Mouse (Mus musculus): Measurements from ENCODE around the gene Rere.

Gene Rere

GRCm38 (mm10) chr4:150384405-150384804, 103.0 kb downstream of the Rere start:
- DNase-seq (ENCODE audit: low spot score), result no peak

GRCm38 (mm10) chr4:150384899-150385298, 103.5 kb downstream of the Rere start:
- DNase-seq (ENCODE audit: low spot score), result no peak

- DNase-seq (ENCODE audit: low spot score), result no peak
Observed at GRCm38 (mm10) chr4:150388518-150388917, 107.1 kb downstream of the Rere start.

- no peak for DNase-seq (ENCODE audit: low spot score)
Observed at GRCm38 (mm10) chr4:150393607-150394006, 112.2 kb downstream of the Rere start.

GRCm38 (mm10) chr4:150394091-150394490, 112.6 kb downstream of the Rere start:
- DNase-seq (ENCODE audit: low spot score), result no peak

- no peak for DNase-seq (ENCODE audit: low spot score)
Observed at GRCm38 (mm10) chr4:150396339-150396738, 114.9 kb downstream of the Rere start.

- DNase-seq (ENCODE audit: low spot score), result no peak
Observed at GRCm38 (mm10) chr4:150396826-150397620, 115.6 kb downstream of the Rere start.

- DNase-seq (ENCODE audit: low spot score), result no peak
Observed at GRCm38 (mm10) chr4:150399032-150399431, 117.6 kb downstream of the Rere start.

- no peak for DNase-seq (ENCODE audit: low spot score)
Observed at GRCm38 (mm10) chr4:150401830-150402607, 120.6 kb downstream of the Rere start.

GRCm38 (mm10) chr4:150402608-150402985, 121.2 kb downstream of the Rere start:
- DNase-seq (ENCODE audit: low spot score), result no peak

- DNase-seq (ENCODE audit: low spot score), result no peak
Observed at GRCm38 (mm10) chr4:150403941-150404340, 122.5 kb downstream of the Rere start.

GRCm38 (mm10) chr4:150404583-150404982, 123.1 kb downstream of the Rere start:
- no peak for DNase-seq (ENCODE audit: low spot score)

GRCm38 (mm10) chr4:150405786-150406185, 124.3 kb downstream of the Rere start:
- DNase-seq (ENCODE audit: low spot score), result no peak

- no peak for DNase-seq (ENCODE audit: low spot score)
Observed at GRCm38 (mm10) chr4:150406320-150406719, 124.9 kb downstream of the Rere start.

GRCm38 (mm10) chr4:150406821-150407220, 125.4 kb downstream of the Rere start:
- DNase-seq (ENCODE audit: low spot score), result no peak

GRCm38 (mm10) chr4:150414296-150414695, 132.8 kb downstream of the Rere start:
- DNase-seq (ENCODE audit: low spot score), result no peak

GRCm38 (mm10) chr4:150414759-150415158, 133.3 kb downstream of the Rere start:
- DNase-seq (ENCODE audit: low spot score), result no peak

GRCm38 (mm10) chr4:150415227-150415969, 134.0 kb downstream of the Rere start:
- no peak for DNase-seq (ENCODE audit: low spot score)

GRCm38 (mm10) chr4:150420576-150421263, 139.3 kb downstream of the Rere start:
- DNase-seq (ENCODE audit: low spot score), result no peak

GRCm38 (mm10) chr4:150426098-150426879, 144.8 kb downstream of the Rere start:
- DNase-seq (ENCODE audit: low spot score), result no peak

- DNase-seq (ENCODE audit: low spot score), result no peak
Observed at GRCm38 (mm10) chr4:150426880-150427476, 145.5 kb downstream of the Rere start.
